ENCODE assay signal across 11 mouse cellular contexts in genomic region chr1:37694417-37694816, GRCm38 (mm10). TPM values are rescaled to one million over a fixed set of nuclear protein-coding genes. Genes with fewer than 3 reads are reported as not detected.
DNase-seq lines count a peak whose midpoint lies in the region; ATAC-seq and TF ChIP-seq lines count a peak whose summit lies in the region.
"Had no signal": no experiment of that assay in that cellular context is flagged by ENCODE, and none has a peak within 500 bp of the region (broad histone marks: within the 10 kb centered on the region; RNA-seq: fewer than 3 reads in every experiment).

No protein-coding gene starts in this region.

- H3K4me1 ChIP-seq in ES-Bruce4 (ENCODE audit: control insufficient read depth, insufficient read depth, low read length), result peaks cover 6% of the 10 kb centered on the region
- peaks cover 5% of the 10 kb centered on the region; the same call in 1 of the 2 replicates for H3K4me1 ChIP-seq in lung, embryonic 14.5 days (ENCODE audit: insufficient read depth)
- H3K4me1 ChIP-seq in forebrain, embryonic 10.5 days, result peaks cover 19% of the 10 kb centered on the region

- DNase-seq in ZHBTc4 (ENCODE audit: low read depth, low spot score), result peak; percentile 35
- peak; percentile 81 to 86 for DNase-seq in heart, postnatal 10 days
- no peak for DNase-seq in lung, embryonic 14.5 days
- DNase-seq in right cerebral cortex, postnatal 10 days (ENCODE audit: low spot score in 2 of 2), result no peak
- DNase-seq in forebrain, embryonic 10.5 days (ENCODE audit: extremely low spot score, low spot score), result no peak
- DNase-seq in frontal cortex, adult 2 months (ENCODE audit: extremely low spot score in 1 of 2, low spot score in 1 of 2), result no peak
- DNase-seq: gastrocnemius, postnatal 10 days; left cerebral cortex, postnatal 4 days had no signal

- TF ChIP-seq EP300 in ES-Bruce4 (IDR thresholded peaks at IDR 0.05; ENCODE audit: insufficient read depth, low read depth, low read length), result 0 out of 2 replicates have a peak, but pooled peaks have one; percentile 28

- no peak for TF ChIP-seq CTCF in ES-Bruce4 (IDR thresholded peaks at IDR 0.05; ENCODE audit: low read depth, low read length)
- no peak for TF ChIP-seq CTCF in lung, embryonic 14.5 days (IDR thresholded peaks at IDR 0.05; ENCODE audit: low read depth)

- no peaks in the 10 kb centered on the region for H3K27me3 ChIP-seq in ES-Bruce4 (ENCODE audit: control insufficient read depth, insufficient read depth, low read length, poor library complexity, severe bottlenecking)
- no peaks in the 10 kb centered on the region for H3K27me3 ChIP-seq in lung, embryonic 14.5 days (ENCODE audit: insufficient read depth, low read length)
- no peaks in the 10 kb centered on the region for H3K27me3 ChIP-seq in forebrain, embryonic 10.5 days (ENCODE audit: poor library complexity, severe bottlenecking)
- H3K27me3 ChIP-seq: Patski had no signal

- H3K9ac ChIP-seq in ES-Bruce4 (ENCODE audit: low read depth, poor library complexity, severe bottlenecking), result no peak overlapping the region
- no peak overlapping the region for H3K9ac ChIP-seq in lung, embryonic 14.5 days

- 26% methylated on average over 8 of the region's 8 CpGs for WGBS in lung, embryonic 14.5 days
- WGBS in forebrain, embryonic 10.5 days, result 16% methylated on average over 8 of the region's 8 CpGs

- no peak for ATAC-seq in lung, embryonic 14.5 days (ENCODE audit: insufficient read depth)
- ATAC-seq: Patski had no signal

- H3K4me2 ChIP-seq in lung, embryonic 14.5 days, result no peak overlapping the region

- H3K4me3 ChIP-seq in ES-Bruce4 (ENCODE audit: low read depth, low read length), result no peak overlapping the region
- H3K4me3 ChIP-seq in lung, embryonic 14.5 days (ENCODE audit: low read depth, low read length), result no peak overlapping the region
- no peak overlapping the region for H3K4me3 ChIP-seq in forebrain, embryonic 10.5 days

- no peak overlapping the region for H3K27ac ChIP-seq in ES-Bruce4 (ENCODE audit: insufficient read depth, low read length)
- H3K27ac ChIP-seq in lung, embryonic 14.5 days (ENCODE audit: low read depth), result peak overlapping the region; percentile 69
- no peak overlapping the region for H3K27ac ChIP-seq in forebrain, embryonic 10.5 days

- H3K36me3 ChIP-seq in ES-Bruce4 (ENCODE audit: control insufficient read depth, insufficient read depth, low read length, poor library complexity, severe bottlenecking), result no peaks in the 10 kb centered on the region
- H3K36me3 ChIP-seq in lung, embryonic 14.5 days (ENCODE audit: insufficient read depth), result no peaks in the 10 kb centered on the region
- no peaks in the 10 kb centered on the region for H3K36me3 ChIP-seq in forebrain, embryonic 10.5 days (replicated peaks)

- intact Hi-C loops in heart, postnatal 10 days (cut with DNase I), result no loop called here

- H3K9me3 ChIP-seq in ES-Bruce4 (replicated peaks; ENCODE audit: control insufficient read depth, insufficient read depth, low read length, poor library complexity, severe bottlenecking), result no peaks in the 10 kb centered on the region
- H3K9me3 ChIP-seq in lung, embryonic 14.5 days (ENCODE audit: low read depth, low read length), result no peaks in the 10 kb centered on the region
- no peaks in the 10 kb centered on the region for H3K9me3 ChIP-seq in forebrain, embryonic 10.5 days

- no peak for TF ChIP-seq POLR2A in ES-Bruce4 (IDR thresholded peaks at IDR 0.05; ENCODE audit: insufficient read depth, low read length)

RNA-seq across cellular contexts. Expression of gene 2010300C02Rik, which starts 25.5 kb away (rescaled TPM):
- polyA plus RNA-seq in ES-Bruce4 (2011; ENCODE audit: insufficient read depth, insufficient read length, low read depth, missing spikeins), result 0.70 and 0.94 TPM in 2 replicates
- total RNA-seq in heart, postnatal 10 days (2021), result 1 to 10 TPM in 1 of 2 experiments, under 1 TPM in 1; 0.98 to 1.0 TPM
- polyA plus RNA-seq in lung, embryonic 14.5 days (2014; fragmentation: Nextera tagmentation; extraction: Ambion mirVana), result 8.1 and 8.5 TPM in 2 replicates
- 0.66 and 0.68 TPM in 2 replicates for polyA plus RNA-seq in forebrain, embryonic 10.5 days (2016; fragmentation: Nextera tagmentation; extraction: Ambion mirVana)
- 143 and 163 TPM in 2 replicates for polyA plus RNA-seq in frontal cortex, adult 2 months (2012; rRNA removed)
- total RNA-seq: common myeloid progenitor, adult 5-6 weeks had no signal

Comparison
In these comparisons a context has a peak if more than half of its experiments do, and no peak if none do; other contexts are left out.
1. DNase-seq: peak in ZHBTc4 (single experiment) and heart, postnatal 10 days (2 of 2); none in lung, embryonic 14.5 days (single experiment), right cerebral cortex, postnatal 10 days (0 of 2), forebrain, embryonic 10.5 days (single experiment) and frontal cortex, adult 2 months (0 of 2).
2. RNA of gene 2010300C02Rik, which starts 25.5 kb away (polyA plus RNA-seq): 143 to 163 TPM in frontal cortex, adult 2 months; 8.1 to 8.5 TPM in lung, embryonic 14.5 days, 0.70 to 0.94 TPM in ES-Bruce4 and 0.66 to 0.68 TPM in forebrain, embryonic 10.5 days; every median in the first group is over 10 times any median in the second.